Mouse (Mus musculus): ENCODE results near the gene Unc45b.

DNA sequence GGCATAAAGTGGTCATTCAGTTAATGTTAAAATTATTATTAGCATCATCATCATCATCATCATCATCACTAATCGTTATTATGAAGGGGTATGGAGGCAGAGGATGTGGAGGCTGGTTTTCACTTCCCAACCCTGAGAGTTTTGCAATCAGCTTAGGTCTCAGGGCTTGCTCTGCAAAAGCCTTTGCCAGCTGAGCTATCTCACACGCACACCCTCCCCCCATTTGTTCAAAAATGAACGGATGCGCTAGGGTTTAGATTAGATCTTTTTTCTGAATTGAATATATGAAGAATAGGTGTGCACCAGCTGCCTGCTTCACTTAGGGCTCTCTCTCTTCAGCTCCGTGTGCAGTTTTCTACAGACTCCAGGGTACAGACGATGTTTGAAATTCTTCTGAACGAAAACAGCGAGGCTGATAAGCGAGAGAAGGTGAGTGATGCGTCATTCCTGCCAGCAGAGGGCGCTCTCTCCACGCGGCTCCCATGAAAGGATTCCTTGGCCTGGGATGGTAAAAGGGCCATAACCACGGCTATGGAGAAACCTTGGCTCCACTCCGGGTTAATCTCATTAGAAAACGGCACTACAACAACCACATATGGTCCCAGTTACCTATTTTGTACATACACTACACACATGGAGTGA, 4.5 kb downstream of the Unc45b start:
- TF ChIP-seq MYOG (IDR thresholded peaks at IDR 0.05; ENCODE audit: control insufficient read depth in 1 of 3, insufficient read depth in 1 of 3, insufficient read length in 2 of 3, low read depth in 2 of 3) (no peak), POLR2A (IDR thresholded peaks at IDR 0.05; ENCODE audit: insufficient read length, low read depth) (no peak), POLR2AphosphoS2 (IDR thresholded peaks at IDR 0.05; ENCODE audit: insufficient read length, low read depth) (no peak)

All from myocyte (in vitro differentiated cells).